Mouse (Mus musculus) spleen, postnatal 14 days (tissue): ENCODE results near the gene Iars2.
"Not testable (repeated sequence)": the region's sequence is repeated elsewhere in the genome, so short reads cannot be mapped to it uniquely, and the experiment has no call there.

ENCODE experiments used
- DNase-seq, 2 experiments: peaks; one replicate each; pipeline ENCODE4 v3.0.0; 2021 to 2022; ENCODE audit warnings: low spot score in 2 of 2

Gene Iars2

DNA sequence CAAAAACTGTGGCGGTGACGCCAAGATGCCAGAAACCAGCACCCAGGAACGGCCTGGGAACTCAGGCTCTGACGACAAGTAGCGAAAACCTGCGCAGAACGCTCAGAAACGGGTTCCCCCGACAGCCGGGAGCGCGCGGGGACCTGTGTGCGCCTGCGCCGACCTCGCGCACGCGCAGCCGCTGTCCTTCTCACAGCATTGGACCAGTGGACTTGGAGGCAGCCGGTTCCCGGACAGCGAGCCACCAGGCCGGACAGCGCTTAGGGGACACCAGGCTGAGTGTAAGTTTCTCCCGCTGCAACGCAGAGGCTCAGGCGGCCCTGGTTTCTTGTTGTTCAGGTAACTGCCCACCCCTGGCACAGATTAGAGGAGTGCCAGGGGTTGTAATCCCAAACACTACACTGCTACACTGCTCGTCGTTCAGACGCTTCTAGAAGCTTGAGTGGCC is 2.8 kb upstream of the Iars2 start, which contains the start of gene Bpnt1:
Gene Bpnt1 (plus strand): TSS at position 167 of the 448 bp plus-strand sequence.
- DNase-seq: peak; percentile 61 to 70

DNA sequence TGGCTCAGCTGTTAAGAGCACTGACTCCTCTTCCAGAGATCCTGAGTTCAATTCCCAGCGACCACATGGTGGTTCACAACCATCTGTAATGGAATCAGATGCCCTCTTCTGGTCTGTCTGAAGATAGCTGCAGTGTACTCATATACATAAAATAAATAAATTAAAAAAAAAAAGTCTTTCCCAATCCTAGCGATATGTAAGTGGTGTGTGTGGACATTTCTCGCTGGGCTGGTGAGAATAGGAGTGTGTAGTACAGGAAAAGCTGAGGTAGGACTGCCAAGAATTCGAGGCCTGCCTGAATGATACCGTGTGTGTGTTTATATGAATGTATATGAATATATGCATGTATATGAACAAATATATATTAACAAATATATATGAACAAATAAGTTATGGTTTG is 2.2 kb upstream of the Iars2 start:
- DNase-seq: no peak

GRCm38 (mm10) chr1:185329851-185330250 is 655 bp upstream of the Iars2 start:
- DNase-seq: no peak

GRCm38 (mm10) chr1:185327754-185328345 is 1.3 kb downstream of the Iars2 start:
- not testable (repeated sequence) for DNase-seq

DNA sequence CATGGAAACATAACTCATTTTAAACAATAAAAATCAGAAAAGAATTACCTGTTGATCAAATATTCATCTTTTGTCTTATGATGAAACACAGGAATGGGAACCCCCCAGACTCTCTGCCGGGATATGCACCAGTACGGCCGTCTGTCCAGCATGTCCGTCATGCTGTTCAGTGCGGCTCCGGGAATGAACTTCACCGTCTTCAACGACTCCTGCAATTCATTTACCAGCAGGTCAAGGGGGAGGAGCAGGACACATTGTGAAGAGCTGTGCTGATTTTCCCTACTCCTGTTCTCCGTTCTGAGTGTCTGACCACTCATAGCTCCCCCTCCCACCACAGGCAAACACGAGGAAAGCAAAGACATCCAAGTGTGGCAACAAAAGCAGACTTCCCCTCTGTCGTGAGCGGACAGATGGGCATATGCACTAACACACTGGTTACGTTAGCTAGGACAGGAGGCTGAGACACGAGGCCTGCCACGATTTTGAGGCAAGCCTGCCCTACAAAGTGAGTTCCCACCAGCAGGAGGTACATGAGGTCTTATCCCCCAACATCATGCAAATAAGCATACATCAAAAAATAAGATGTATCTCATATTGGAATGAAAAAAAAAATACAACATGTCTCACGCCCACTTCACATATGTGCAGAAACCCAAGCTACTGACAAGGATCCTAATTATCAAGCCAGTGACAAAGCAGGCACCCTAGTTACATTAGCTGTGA is 13.2 kb downstream of the Iars2 start:
- DNase-seq: no peak

- no peak for DNase-seq
Measured at GRCm38 (mm10) chr1:185314546-185314945, 14.7 kb downstream of the Iars2 start.

DNA sequence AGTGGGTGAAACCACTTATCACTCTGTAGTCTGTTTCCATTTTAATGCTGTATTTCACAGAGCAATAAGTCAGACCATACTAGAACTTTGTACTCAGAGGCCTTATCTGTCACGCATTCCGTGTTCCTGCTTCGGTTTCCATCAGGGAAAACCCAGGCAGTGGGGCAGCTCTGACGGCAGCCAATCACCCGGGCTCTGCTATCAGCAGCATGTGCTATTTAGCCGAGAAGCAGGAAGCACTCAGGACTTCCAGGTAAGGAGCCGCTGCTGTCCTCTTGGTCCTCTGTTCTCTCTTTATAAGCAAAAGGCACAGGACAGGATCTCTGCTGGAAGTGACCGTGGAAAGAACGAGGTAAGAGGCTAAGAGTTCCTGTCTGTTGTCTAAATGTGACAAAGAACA is 17.2 kb downstream of the Iars2 start:
- DNase-seq: no peak

DNA sequence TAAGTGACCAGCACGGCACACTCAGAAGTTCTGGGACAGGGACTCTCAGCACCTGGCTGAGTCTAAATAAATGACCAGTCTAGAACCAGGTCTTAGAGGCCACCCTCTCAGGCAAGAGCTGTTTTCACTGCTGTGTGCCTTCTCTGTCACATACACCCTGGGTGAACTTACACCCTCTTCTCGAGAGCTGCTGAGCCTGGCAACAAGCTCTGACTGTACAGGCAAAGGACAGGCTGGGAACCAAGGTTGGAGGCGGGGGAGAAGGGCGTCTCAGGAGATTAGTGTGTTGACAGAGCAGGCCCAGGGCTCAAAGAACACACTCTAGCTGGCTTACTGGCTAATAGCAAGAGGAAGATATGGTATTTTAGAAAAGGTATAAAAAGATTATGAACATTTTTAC is 20.3 kb downstream of the Iars2 start:
- no peak for DNase-seq

- no peak for DNase-seq
Measured at GRCm38 (mm10) chr1:185308334-185308733, 20.9 kb downstream of the Iars2 start.

- DNase-seq: no peak
Measured at GRCm38 (mm10) chr1:185307645-185308044, 21.6 kb downstream of the Iars2 start.

- DNase-seq: no peak
Measured at GRCm38 (mm10) chr1:185306836-185307235, 22.4 kb downstream of the Iars2 start.

- DNase-seq: no peak
Measured at GRCm38 (mm10) chr1:185302816-185303215, 26.4 kb downstream of the Iars2 start.

- DNase-seq: no peak
Measured at GRCm38 (mm10) chr1:185298496-185298895, 30.7 kb downstream of the Iars2 start.

DNA sequence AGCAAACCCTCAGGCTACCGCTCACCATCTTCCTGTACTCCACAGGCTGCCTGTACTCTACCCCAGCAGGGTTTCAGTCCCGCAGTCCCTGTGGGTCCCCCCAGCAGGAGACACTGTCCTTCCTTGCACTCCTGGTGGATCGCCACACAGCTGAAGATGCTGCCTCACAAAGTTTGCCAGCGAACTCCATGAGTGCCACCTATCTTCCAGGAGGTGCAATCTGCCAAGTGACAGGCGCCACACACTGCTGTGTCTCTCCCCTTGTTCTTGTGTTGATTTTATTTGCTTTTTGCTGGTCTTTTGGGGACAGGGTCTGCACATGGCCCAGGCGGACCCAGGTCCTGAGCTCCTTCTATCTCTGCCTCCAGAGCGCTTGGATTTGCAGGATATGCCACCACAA is 32.3 kb downstream of the Iars2 start:
- no peak for DNase-seq

DNA sequence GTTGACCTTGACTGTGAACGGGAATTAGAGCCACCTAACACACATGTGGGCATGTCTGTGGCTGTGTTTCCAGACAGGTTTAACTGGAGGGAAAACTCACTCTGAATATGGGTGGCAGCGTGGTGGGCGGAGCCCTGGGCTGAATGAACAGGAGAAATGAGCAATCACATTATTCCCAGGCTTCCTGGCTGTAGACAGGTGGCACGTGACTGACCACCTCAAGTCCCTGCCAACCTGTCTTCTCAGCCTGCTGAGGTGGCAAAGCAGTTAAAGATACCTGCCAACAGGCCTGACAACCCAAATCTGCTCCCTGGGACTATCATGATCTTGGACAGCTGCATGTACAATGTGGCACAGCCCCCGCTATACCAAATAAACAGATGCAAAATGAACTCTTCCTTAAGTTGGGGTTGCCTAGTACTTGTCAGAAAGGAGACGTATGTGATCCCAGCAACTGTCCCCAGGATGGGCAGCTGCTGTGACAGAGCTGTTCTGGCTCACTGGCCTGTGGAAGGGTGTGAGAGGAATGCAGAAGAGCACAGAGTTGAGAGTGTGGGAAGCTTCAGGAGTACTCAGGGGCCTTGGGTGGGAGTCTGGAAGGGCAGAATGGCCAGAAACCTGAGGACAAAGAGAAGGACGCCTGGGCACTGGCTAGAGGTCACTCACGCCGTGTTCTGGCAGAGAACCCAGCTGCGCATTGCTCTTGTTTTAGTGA is 36.4 kb downstream of the Iars2 start:
- no peak for DNase-seq

GRCm38 (mm10) chr1:185291336-185291735 is 37.9 kb downstream of the Iars2 start:
- no peak for DNase-seq

DNA sequence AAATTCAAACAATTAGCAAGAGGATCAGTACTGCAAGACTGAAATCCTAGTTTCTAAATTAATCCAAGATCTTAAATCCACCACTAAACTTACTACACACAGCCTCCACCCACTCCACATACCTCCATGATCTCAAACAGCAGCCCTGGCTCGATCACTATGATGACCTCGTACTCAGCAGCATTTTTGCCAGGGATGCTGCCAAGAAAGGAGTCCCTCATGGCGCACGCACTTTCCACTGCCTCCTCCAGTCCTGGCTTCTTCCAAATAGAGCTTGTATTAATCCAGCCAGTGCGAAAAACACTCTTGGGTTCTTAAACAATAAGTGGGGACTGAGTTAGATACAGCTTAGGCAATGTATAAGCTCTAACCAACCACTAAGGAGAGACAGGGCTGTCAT is 40.0 kb downstream of the Iars2 start:
- no peak for DNase-seq

- no peak for DNase-seq
Measured at GRCm38 (mm10) chr1:185287066-185287465, 42.1 kb downstream of the Iars2 start.

- DNase-seq: no peak
Measured at GRCm38 (mm10) chr1:185285171-185285570, 44.0 kb downstream of the Iars2 start.

- no peak for DNase-seq
Measured at GRCm38 (mm10) chr1:185284740-185285139, 44.5 kb downstream of the Iars2 start.

DNA sequence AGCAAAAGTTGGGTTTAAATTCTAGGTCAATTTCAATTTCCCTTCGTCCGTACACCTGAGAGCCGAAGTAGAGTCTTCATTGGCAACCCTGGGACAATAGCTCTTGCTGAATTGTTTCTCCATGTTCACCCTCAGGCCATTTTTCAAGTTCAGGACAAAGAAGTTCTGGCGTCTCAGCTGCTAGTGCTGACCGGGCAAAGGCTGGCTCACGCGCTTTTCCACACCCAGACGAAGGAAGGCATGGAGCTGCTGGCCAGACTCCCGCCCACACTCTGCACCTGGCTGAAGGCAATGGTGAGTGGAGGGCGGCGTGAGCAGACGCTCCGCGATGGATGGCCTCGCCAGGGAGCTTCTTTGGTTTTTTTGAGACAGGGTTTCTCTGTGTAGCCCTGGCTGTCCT is 45.9 kb downstream of the Iars2 start:
- DNase-seq: no peak

- no peak for DNase-seq
Measured at GRCm38 (mm10) chr1:185282846-185283245, 46.4 kb downstream of the Iars2 start.

DNA sequence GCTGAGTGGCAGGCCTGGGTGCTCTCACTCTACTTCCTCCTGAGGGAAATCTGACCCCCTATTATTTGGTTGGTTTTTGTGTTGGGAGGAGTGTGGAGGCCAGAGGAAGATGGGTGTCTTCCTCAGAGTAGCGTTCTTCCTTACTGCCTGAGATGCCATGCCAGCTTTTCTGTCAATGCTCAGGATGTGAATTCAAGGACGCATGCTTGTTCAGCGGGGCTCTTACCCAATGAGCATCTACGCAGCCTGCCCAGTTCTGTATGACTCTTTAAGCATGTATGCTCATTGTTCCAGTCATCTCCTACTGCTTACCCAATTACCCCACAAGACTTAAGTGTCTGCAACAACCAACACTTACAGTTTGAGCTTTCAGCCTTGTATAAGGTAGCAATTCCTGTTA is 48.6 kb downstream of the Iars2 start:
- DNase-seq: no peak
